Mouse (Mus musculus) C2C12 (cell line): ENCODE data around the gene Peli2.

Experiments used
- CEBPB ChIP-seq: IDR thresholded peaks from one replicate; pipeline ENCODE4 v1.6.1; 2011; ENCODE audit warnings: low read depth, mild to moderate bottlenecking, control low read depth, moderate library complexity
- CTCF ChIP-seq: IDR thresholded peaks from one replicate; pipeline ENCODE4 v1.5.1; 2011; ENCODE audit not compliant: control insufficient read depth, insufficient read depth, insufficient read length
- MYOD1 ChIP-seq: IDR thresholded peaks from one replicate; pipeline ENCODE4 v1.6.1; 2011; ENCODE audit warnings: low read depth; ENCODE audit not compliant: control insufficient read depth, insufficient read length

DNA sequence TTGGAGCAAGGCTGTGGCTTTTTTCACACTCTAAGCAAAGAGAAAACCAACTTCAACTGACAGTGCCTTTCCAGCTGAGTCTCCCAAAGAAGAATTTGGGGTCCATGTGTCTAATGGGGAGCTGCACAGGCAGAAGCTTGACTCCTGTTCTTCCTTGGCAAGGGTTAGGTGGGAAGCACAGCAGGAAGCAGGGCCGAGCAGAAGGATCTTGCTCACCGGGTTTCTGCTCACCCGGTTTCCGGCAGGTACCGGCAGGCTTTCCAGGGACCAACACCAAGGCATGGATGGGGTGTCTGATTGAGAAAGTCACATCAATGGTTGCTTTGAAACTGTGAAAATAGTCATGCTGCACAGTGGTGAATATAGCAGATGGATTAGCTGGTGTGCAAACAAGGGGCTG is 70.3 kb downstream of the Peli2 start:
- TF ChIP-seq CTCF = no peak
- TF ChIP-seq MYOD1 = no peak
- no peak for TF ChIP-seq CEBPB
